Mouse (Mus musculus) midbrain, embryonic 14.5 days (tissue): Measurements from ENCODE around the gene Nyx. TPM values are rescaled to one million over a fixed set of nuclear protein-coding genes. Genes with fewer than 3 reads are reported as not detected.

Experiments
- polyA plus RNA-seq: library from polyadenylated mRNA; unstranded; fragments of >200 nt; fragmentation: Nextera tagmentation; extraction: Ambion mirVana; gene quantifications from 2 replicates; pipeline ENCODE4 v1.2.1, GENCODE M21; 2014

Nyx gene
- polyA plus RNA-seq, 1 experiment from 2014 or later = 0.12 TPM

Other genes starting within 250 kb of the Nyx start
- gene Ddx3x, start 185.1 kb upstream of the Nyx start, polyA plus RNA-seq = 116 and 142 TPM in 2 replicates
- gene Gpr34, start 166.0 kb downstream of the Nyx start, polyA plus RNA-seq = 2.6 TPM in 2 replicates
- gene Gpr82, start 195.3 kb downstream of the Nyx start, polyA plus RNA-seq = 0.61 and 0.76 TPM in 2 replicates